Mouse (Mus musculus) heart, embryonic 11.5 days (tissue): ENCODE measurements around the gene Rnf19b. TPM values are rescaled to one million over a fixed set of nuclear protein-coding genes. Genes with fewer than 3 reads are reported as not detected.

Source experiments
- ATAC-seq: fragments of 200-750 bp; cut with Nextera tagmentation; replicated peaks from 2 replicates; pipeline ENCODE4 v1.8.0; 2017; ENCODE audit warnings: moderate library complexity; ENCODE audit not compliant: insufficient number of reproducible peaks, low FRiP score, low TSS enrichment
- H3K27ac ChIP-seq: fragments of 300-500 bp; sonication (generic); 2 replicates; pipeline ENCODE4 v1.5.1; 2014; ENCODE audit warnings: mild to moderate bottlenecking, low read depth, low read length
- H3K27me3 ChIP-seq: fragments of 300-500 bp; sonication (generic); 2 replicates; pipeline ENCODE4 v1.6.1; 2014; ENCODE audit warnings: mild to moderate bottlenecking, low read length, mixed read lengths; ENCODE audit not compliant: control insufficient read depth, insufficient read depth
- H3K36me3 ChIP-seq: fragments of 300-500 bp; sonication (generic); 2 replicates; pipeline ENCODE4 v1.6.1; 2014; ENCODE audit warnings: mild to moderate bottlenecking, low read length, moderate library complexity, mixed read lengths; ENCODE audit not compliant: control insufficient read depth, insufficient read depth
- H3K4me1 ChIP-seq: fragments of 300-500 bp; sonication (generic); 2 replicates; pipeline ENCODE4 v1.6.1; 2014; ENCODE audit warnings: low read length; ENCODE audit not compliant: control insufficient read depth, insufficient read depth
- H3K4me2 ChIP-seq: fragments of 300-500 bp; sonication (generic); 2 replicates; pipeline ENCODE4 v1.6.1; 2014; ENCODE audit warnings: mild to moderate bottlenecking, moderate library complexity
- H3K4me3 ChIP-seq: fragments of 300-500 bp; sonication (generic); 2 replicates; pipeline ENCODE4 v1.5.1; 2014; ENCODE audit warnings: low read depth, low read length
- H3K9ac ChIP-seq: fragments of 300-500 bp; sonication (generic); 2 replicates; pipeline ENCODE4 v1.6.1; 2014; ENCODE audit warnings: mild to moderate bottlenecking, low read depth, low read length, moderate library complexity
- H3K9me3 ChIP-seq: fragments of 300-500 bp; sonication (generic); replicated peaks from 2 replicates; pipeline ENCODE4 v1.6.1; 2016; ENCODE audit warnings: low read length; ENCODE audit not compliant: control insufficient read depth
- WGBS: fragments of 180-500 bp; shearing (Covaris S2); extraction: QIAGEN DNeasy Blood & Tissue Kit; methylation state at CpG from one replicate; pipeline ENCODE4 v1.1.7; 2014; ENCODE audit not compliant: insufficient replicate concordance; 5-methylcytosine and 5-hydroxymethylcytosine counted together
- polyA plus RNA-seq: library from polyadenylated mRNA; unstranded; fragments of >200 nt; fragmentation: Nextera tagmentation; extraction: Ambion mirVana; gene quantifications from 2 replicates; pipeline ENCODE4 v1.2.1, GENCODE M21; 2014

Gene Rnf19b
- polyA plus RNA-seq, 1 experiment from 2014 or later, result 7.1 TPM

DNA sequence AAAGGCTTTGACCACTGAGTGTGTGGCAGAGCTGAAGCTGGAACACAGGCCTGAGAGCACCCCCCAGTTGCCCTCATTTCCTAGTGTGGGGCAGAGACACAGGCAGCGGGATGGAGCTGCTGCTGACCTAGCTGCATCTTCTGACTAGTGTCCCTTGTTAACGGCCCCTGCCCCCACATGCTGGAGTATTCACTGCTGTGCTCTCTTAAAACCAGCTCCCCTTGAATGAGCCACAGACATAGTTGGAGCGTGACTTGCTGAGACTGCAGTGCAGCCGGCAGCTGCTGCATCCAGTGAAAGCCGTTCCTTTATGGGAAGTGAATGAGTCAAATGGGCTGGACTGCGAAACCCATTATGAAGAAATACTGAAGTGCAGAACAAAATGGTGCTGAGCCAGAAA, 23.4 kb downstream of the Rnf19b start:
- no peak for ATAC-seq
- Histone ChIP-seq H3K9ac (no peak overlapping the region), H3K4me2 (no peak overlapping the region), H3K4me3 (no peak overlapping the region), H3K36me3 (peaks cover 32% of the 10 kb centered on the region), H3K27ac (no peak overlapping the region), H3K4me1 (no peaks in the 10 kb centered on the region), H3K27me3 (no peaks in the 10 kb centered on the region), H3K9me3 (no peaks in the 10 kb centered on the region)
- WGBS, result 78% methylated on average over 6 of the region's 6 CpGs

DNA sequence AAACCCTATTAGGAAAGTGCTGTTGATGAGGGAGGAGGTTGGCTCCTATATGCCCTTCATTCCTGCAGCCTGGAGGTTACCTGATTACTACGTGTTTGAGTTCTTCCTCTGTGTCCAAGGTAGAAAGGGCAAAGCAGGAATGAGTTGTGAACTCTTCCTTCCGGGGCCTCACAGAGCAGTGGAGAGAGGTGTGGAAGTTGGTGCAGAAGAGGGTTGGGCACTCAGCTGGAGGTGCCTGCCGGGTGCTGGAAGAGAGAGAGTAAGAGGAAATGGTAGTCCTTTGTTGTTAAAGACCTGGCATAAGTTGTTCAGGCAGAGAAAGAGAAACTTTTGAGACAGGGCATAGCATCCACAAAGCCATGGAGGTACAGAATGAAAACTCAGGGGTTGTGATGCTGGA, 23.9 kb downstream of the Rnf19b start:
- Histone ChIP-seq H3K4me2 (no peak overlapping the region), H3K9ac (no peak overlapping the region), H3K36me3 (peaks cover 32% of the 10 kb centered on the region), H3K4me1 (no peaks in the 10 kb centered on the region), H3K27ac (no peak overlapping the region), H3K4me3 (no peak overlapping the region), H3K9me3 (no peaks in the 10 kb centered on the region), H3K27me3 (no peaks in the 10 kb centered on the region)
- no peak for ATAC-seq
- WGBS, result 72% methylated on average over 3 of the region's 3 CpGs

DNA sequence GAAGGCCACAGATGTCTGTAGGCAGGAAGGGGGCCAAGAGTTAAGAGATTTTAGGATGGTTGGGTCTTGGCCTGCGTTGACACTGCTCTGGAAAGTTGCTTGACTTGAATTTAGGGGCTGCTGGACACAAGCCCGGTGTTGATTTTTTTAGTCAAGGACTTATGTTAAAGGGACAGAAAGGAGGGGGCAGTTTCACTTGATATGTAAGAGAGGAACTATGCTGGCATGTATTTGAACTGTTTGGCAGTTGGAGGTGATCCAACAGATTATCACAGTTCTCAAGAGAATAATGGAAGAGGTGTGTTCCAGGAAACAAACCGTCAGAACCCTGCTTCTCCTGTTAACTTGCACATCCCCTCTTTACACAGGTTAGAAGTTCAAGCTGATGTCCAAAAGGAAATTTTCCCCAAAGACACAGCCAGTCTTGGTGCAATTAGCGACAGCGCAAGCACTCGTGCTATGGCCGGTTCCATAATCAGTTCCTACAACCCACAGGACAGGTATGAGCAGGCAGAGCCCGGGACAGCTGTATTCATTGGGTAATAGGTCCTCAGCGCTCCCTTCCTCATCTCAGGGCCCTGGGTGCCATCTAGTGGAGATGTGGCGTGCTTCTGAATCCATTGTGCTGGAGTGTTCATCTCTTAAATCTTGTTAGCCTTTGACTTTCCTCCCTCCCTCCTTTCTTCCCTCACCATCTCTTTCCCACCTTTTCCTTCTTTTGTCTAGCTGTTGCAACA, 24.5 kb downstream of the Rnf19b start:
- WGBS, result 47% methylated on average over 10 of the region's 10 CpGs
- Histone ChIP-seq H3K9me3 (no peaks in the 10 kb centered on the region), H3K4me1 (no peaks in the 10 kb centered on the region), H3K36me3 (peaks cover 31% of the 10 kb centered on the region), H3K9ac (no peak overlapping the region), H3K4me3 (no peak overlapping the region), H3K27me3 (no peaks in the 10 kb centered on the region), H3K4me2 (no peak overlapping the region), H3K27ac (no peak overlapping the region)
- no peak for ATAC-seq

DNA sequence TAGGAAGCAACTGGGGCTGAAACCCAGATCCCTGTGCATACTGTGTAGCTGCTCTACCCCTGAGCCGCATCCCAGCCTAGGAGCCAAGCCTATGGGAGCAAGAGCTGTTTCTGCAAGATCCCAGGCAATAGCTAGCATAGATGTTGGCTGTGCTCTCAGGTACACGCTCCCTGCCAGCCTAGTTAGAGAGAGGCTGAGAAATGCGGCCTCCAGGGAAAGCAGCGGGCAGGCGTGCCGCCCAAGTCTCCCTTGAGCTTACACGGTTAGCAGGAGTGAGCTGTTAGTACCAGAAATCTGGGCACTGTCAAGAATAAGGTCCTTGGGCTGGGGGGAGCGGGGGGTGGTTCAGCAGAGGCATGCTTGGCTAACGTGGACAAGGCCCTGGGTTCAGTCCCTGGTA, 26.8 kb downstream of the Rnf19b start:
- no peak for ATAC-seq
- Histone ChIP-seq H3K9ac (no peak overlapping the region), H3K36me3 (peaks cover 10% of the 10 kb centered on the region; the same call in 1 of the 2 replicates), H3K27me3 (no peaks in the 10 kb centered on the region), H3K4me2 (no peak overlapping the region), H3K4me1 (no peaks in the 10 kb centered on the region), H3K4me3 (no peak overlapping the region), H3K9me3 (no peaks in the 10 kb centered on the region), H3K27ac (no peak overlapping the region)
- 90% methylated on average over 9 of the region's 9 CpGs for WGBS

DNA sequence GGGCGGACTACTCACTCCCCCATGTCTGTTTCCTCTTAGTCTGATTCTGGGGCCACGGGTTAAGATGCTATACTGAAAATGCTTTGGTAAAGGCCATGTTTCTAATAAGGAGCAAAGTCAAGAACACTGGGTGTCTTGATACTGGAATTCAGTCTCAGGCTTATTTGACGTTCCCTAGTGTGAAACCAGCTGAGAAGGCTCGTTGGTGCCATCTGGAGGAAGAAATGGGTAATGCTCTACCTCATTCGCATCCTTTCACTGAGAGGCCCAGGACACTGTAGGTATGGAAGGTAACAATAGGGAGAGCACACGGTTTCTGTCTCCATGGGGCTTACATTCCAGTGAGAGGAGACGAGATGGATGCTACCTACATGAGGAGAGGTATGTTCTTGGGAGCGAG, 28.0 kb downstream of the Rnf19b start:
- 28% methylated on average over 8 of the region's 8 CpGs for whole genome bisulfite sequencing
- H3K9me3 ChIP-seq, result no peaks in the 10 kb centered on the region
- H3K27ac ChIP-seq, result no peak overlapping the region

DNA sequence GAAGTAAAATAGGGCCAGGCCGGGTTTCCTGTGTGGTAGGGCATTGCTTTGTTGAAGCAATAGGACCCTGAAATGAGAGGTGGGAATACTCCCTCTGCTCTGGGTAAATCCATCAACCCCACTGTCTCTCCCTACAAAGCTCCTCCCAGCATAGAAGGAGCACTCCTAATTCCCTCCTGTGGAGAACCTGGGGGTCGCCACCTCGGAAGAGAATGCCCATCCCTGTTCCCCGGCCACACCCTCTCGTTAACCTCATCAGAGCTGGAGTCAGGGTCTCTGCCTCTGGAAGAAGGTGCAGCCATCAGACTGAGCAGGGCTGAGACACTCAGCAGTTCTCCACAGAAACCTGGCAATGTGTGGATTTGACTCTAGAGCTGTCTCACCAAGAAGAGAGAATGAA, 29.8 kb downstream of the Rnf19b start:
- Histone ChIP-seq H3K27ac (no peak overlapping the region), H3K4me2 (no peak overlapping the region), H3K27me3 (no peaks in the 10 kb centered on the region), H3K4me1 (no peaks in the 10 kb centered on the region), H3K9me3 (no peaks in the 10 kb centered on the region), H3K4me3 (no peak overlapping the region), H3K9ac (no peak overlapping the region), H3K36me3 (peaks cover 5% of the 10 kb centered on the region; the same call in 1 of the 2 replicates)
- 47% methylated on average over 5 of the region's 5 CpGs for WGBS
- ATAC-seq, result no peak

More for the DNA sequence above, 28.0 kb downstream of the Rnf19b start:
- no peaks in the 10 kb centered on the region for H3K27me3 ChIP-seq
- ATAC-seq, result no peak
- no peak overlapping the region for H3K9ac ChIP-seq
- H3K36me3 ChIP-seq, result peaks cover 5% of the 10 kb centered on the region; the same call in 1 of the 2 replicates
- no peak overlapping the region for H3K4me2 ChIP-seq
- no peaks in the 10 kb centered on the region for H3K4me1 ChIP-seq
- H3K4me3 ChIP-seq, result no peak overlapping the region

DNA sequence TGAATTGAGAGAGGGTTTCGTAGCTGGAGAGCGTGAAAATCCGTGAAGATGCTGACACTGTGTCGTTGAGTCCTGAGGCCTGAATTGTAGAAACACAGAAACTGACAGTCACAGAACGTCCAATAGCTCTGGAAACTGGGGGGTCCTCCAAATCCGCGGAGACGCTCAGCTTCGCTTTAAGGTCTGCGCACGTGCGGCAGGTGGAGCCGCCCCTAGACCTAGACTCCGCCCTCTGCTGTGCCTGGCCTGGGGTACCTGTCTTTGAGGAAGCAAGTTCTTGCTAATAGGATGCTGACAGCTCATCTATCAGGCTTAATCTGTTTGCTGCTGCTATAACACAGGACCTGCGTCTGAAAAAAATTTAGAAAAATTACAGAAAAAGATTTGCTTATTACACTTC, 37.2 kb downstream of the Rnf19b start:
- H3K27ac ChIP-seq, result no peak overlapping the region
- peaks cover 12% of the 10 kb centered on the region for H3K27me3 ChIP-seq
- WGBS, result 21% methylated on average over 15 of the region's 15 CpGs
- no peak overlapping the region for H3K9ac ChIP-seq
- no peak overlapping the region for H3K4me3 ChIP-seq
- ATAC-seq, result no peak
- no peaks in the 10 kb centered on the region for H3K36me3 ChIP-seq
- H3K4me2 ChIP-seq, result no peak overlapping the region; the same call in 1 of the 2 replicates
- no peaks in the 10 kb centered on the region for H3K4me1 ChIP-seq
- H3K9me3 ChIP-seq, result no peaks in the 10 kb centered on the region; the same call in 1 of the 2 replicates

DNA sequence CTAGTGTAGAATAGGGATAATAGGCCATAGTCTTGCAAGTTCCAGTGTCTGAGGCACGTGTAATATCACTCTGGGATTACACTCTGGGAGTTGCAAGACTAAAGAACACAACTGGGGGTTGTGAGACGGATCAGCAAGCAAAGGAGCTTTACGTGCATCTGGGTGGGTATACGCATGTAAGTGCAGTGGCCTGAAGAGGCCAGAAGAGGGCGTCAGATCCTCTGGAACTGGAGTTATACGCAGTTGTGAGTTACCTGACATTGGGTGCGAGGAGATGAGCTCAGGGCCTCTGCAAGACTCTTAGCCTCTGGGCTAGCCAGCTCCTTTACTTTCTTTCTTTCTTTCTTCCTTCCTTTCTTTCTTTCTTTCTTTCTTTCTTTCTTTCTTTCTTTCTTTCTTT, 38.9 kb downstream of the Rnf19b start:
- Histone ChIP-seq H3K27me3 (peaks cover 12% of the 10 kb centered on the region), H3K36me3 (no peaks in the 10 kb centered on the region), H3K27ac (no peak overlapping the region), H3K4me3 (no peak overlapping the region), H3K4me1 (no peaks in the 10 kb centered on the region), H3K9me3 (no peaks in the 10 kb centered on the region; the same call in 1 of the 2 replicates), H3K9ac (no peak overlapping the region), H3K4me2 (no peak overlapping the region)
- no peak for ATAC-seq
- WGBS, result 63% methylated on average over 7 of the region's 7 CpGs
